Mouse (Mus musculus): ENCODE results near the gene Hist1h3e. TPM values are rescaled to one million over a fixed set of nuclear protein-coding genes. Genes with fewer than 3 reads are reported as not detected.
A peak's percentile ranks its signal among the peaks of the same experiment; 100 is the strongest.
"Not testable (repeated sequence)": the region's sequence is repeated elsewhere in the genome, so short reads cannot be mapped to it uniquely, and the experiment has no call there.

Hist1h3e gene
- polyA plus RNA-seq, 1 experiment = 36.8 TPM

GRCm38 (mm10) chr13:23603182-23603699, 41.1 kb upstream of the Hist1h3e start:
- TF ChIP-seq POLR2A (IDR thresholded peaks at IDR 0.05; ENCODE audit: low read depth, low read length) (no peak), CTCF (IDR thresholded peaks at IDR 0.05; ENCODE audit: extremely low read depth, insufficient read depth, insufficient read length, insufficient replicate concordance) (no peak)
- whole genome bisulfite sequencing = 81% methylated on average over 7 of the region's 7 CpGs

GRCm38 (mm10) chr13:23597957-23598356, 35.8 kb upstream of the Hist1h3e start:
- Histone ChIP-seq H3K4me3 (ENCODE audit: extremely low read depth, insufficient read depth, insufficient read length) (no peak overlapping the region), H3K36me3 (ENCODE audit: control insufficient read depth, insufficient read depth, low read length) (no peaks in the 10 kb centered on the region), H3K4me1 (ENCODE audit: control insufficient read depth, insufficient read depth, insufficient read length) (0 out of 2 replicates have a peak, but pooled peaks cover 1% of the 10 kb centered on the region), H3K27me3 (ENCODE audit: control insufficient read depth, insufficient read depth, low read length) (no peaks in the 10 kb centered on the region), H3K27ac (ENCODE audit: insufficient read depth, low read length) (no peak overlapping the region)
- peak; percentile 70; the same call in 1 of the 2 replicates for TF ChIP-seq CTCF (IDR thresholded peaks at IDR 0.05; ENCODE audit: extremely low read depth, insufficient read depth, insufficient read length, insufficient replicate concordance)
- TF ChIP-seq POLR2A (IDR thresholded peaks at IDR 0.05; ENCODE audit: low read depth, low read length) = no peak
- 9% methylated on average over 9 of the region's 9 CpGs for WGBS
- peak in 1 of 2 experiments; percentile 73 for DNase-seq (ENCODE audit: low read depth in 1 of 2, low spot score in 2 of 2)

More at GRCm38 (mm10) chr13:23603182-23603699, 41.1 kb upstream of the Hist1h3e start:
- Histone ChIP-seq H3K4me3 (ENCODE audit: extremely low read depth, insufficient read depth, insufficient read length) (no peak overlapping the region), H3K36me3 (ENCODE audit: control insufficient read depth, insufficient read depth, low read length) (no peaks in the 10 kb centered on the region), H3K27ac (ENCODE audit: insufficient read depth, low read length) (no peak overlapping the region), H3K27me3 (ENCODE audit: control insufficient read depth, insufficient read depth, low read length) (no peaks in the 10 kb centered on the region), H3K4me1 (ENCODE audit: control insufficient read depth, insufficient read depth, insufficient read length) (no peaks in the 10 kb centered on the region)
- DNase-seq (ENCODE audit: low read depth in 1 of 2, low spot score in 2 of 2) = no peak

- DNase-seq (ENCODE audit: low read depth in 1 of 2, low spot score in 2 of 2) = no peak
- Histone ChIP-seq H3K27ac (ENCODE audit: insufficient read depth, low read length) (no peak overlapping the region), H3K4me1 (ENCODE audit: control insufficient read depth, insufficient read depth, insufficient read length) (0 out of 2 replicates have a peak, but pooled peaks cover 2% of the 10 kb centered on the region), H3K27me3 (ENCODE audit: control insufficient read depth, insufficient read depth, low read length) (no peaks in the 10 kb centered on the region), H3K36me3 (ENCODE audit: control insufficient read depth, insufficient read depth, low read length) (no peaks in the 10 kb centered on the region), H3K4me3 (ENCODE audit: extremely low read depth, insufficient read depth, insufficient read length) (no peak overlapping the region)
- TF ChIP-seq CTCF (IDR thresholded peaks at IDR 0.05; ENCODE audit: extremely low read depth, insufficient read depth, insufficient read length, insufficient replicate concordance) (no peak), POLR2A (IDR thresholded peaks at IDR 0.05; ENCODE audit: low read depth, low read length) (no peak)
- WGBS = 85% methylated on average over 7 of the region's 7 CpGs
Measured at GRCm38 (mm10) chr13:23595622-23596372, 33.6 kb upstream of the Hist1h3e start.

- H3K36me3 ChIP-seq (ENCODE audit: control insufficient read depth, insufficient read depth, low read length) = no peaks in the 10 kb centered on the region
Measured at GRCm38 (mm10) chr13:23595185-23595584, 33.0 kb upstream of the Hist1h3e start.

GRCm38 (mm10) chr13:23593051-23593770, 31.0 kb upstream of the Hist1h3e start:
- TF ChIP-seq POLR2A (IDR thresholded peaks at IDR 0.05; ENCODE audit: low read depth, low read length) (no peak), CTCF (IDR thresholded peaks at IDR 0.05; ENCODE audit: extremely low read depth, insufficient read depth, insufficient read length, insufficient replicate concordance) (no peak)
- H3K36me3 ChIP-seq (ENCODE audit: control insufficient read depth, insufficient read depth, low read length) = no peaks in the 10 kb centered on the region
- H3K27me3 ChIP-seq (ENCODE audit: control insufficient read depth, insufficient read depth, low read length) = no peaks in the 10 kb centered on the region
- 23% methylated on average over 5 of the region's 5 CpGs for WGBS
- H3K4me1 ChIP-seq (ENCODE audit: control insufficient read depth, insufficient read depth, insufficient read length) = 0 out of 2 replicates have a peak, but pooled peaks cover 2% of the 10 kb centered on the region
- H3K27ac ChIP-seq (ENCODE audit: insufficient read depth, low read length) = no peak overlapping the region; the same call in 1 of the 2 replicates
- no peak overlapping the region for H3K4me3 ChIP-seq (ENCODE audit: extremely low read depth, insufficient read depth, insufficient read length)
- no peak for DNase-seq (ENCODE audit: low read depth in 1 of 2, low spot score in 2 of 2)

More at GRCm38 (mm10) chr13:23595185-23595584, 33.0 kb upstream of the Hist1h3e start:
- 78% methylated on average over 2 of the region's 2 CpGs for WGBS
- no peak for DNase-seq (ENCODE audit: low read depth in 1 of 2, low spot score in 2 of 2)
- Histone ChIP-seq H3K4me1 (ENCODE audit: control insufficient read depth, insufficient read depth, insufficient read length) (0 out of 2 replicates have a peak, but pooled peaks cover 2% of the 10 kb centered on the region), H3K27me3 (ENCODE audit: control insufficient read depth, insufficient read depth, low read length) (no peaks in the 10 kb centered on the region), H3K4me3 (ENCODE audit: extremely low read depth, insufficient read depth, insufficient read length) (no peak overlapping the region), H3K27ac (ENCODE audit: insufficient read depth, low read length) (no peak overlapping the region)
- TF ChIP-seq CTCF (IDR thresholded peaks at IDR 0.05; ENCODE audit: extremely low read depth, insufficient read depth, insufficient read length, insufficient replicate concordance) = no peak
- no peak for TF ChIP-seq POLR2A (IDR thresholded peaks at IDR 0.05; ENCODE audit: low read depth, low read length)

GRCm38 (mm10) chr13:23592614-23593013, 30.4 kb upstream of the Hist1h3e start:
- H3K4me3 ChIP-seq (ENCODE audit: extremely low read depth, insufficient read depth, insufficient read length) = no peak overlapping the region
- H3K36me3 ChIP-seq (ENCODE audit: control insufficient read depth, insufficient read depth, low read length) = no peaks in the 10 kb centered on the region
- TF ChIP-seq CTCF (IDR thresholded peaks at IDR 0.05; ENCODE audit: extremely low read depth, insufficient read depth, insufficient read length, insufficient replicate concordance) = no peak
- TF ChIP-seq POLR2A (IDR thresholded peaks at IDR 0.05; ENCODE audit: low read depth, low read length) = no peak
- no peak overlapping the region; the same call in 1 of the 2 replicates for H3K27ac ChIP-seq (ENCODE audit: insufficient read depth, low read length)
- DNase-seq (ENCODE audit: low read depth in 1 of 2, low spot score in 2 of 2) = no peak
- 0 out of 2 replicates have a peak, but pooled peaks cover 2% of the 10 kb centered on the region for H3K4me1 ChIP-seq (ENCODE audit: control insufficient read depth, insufficient read depth, insufficient read length)
- 66% methylated on average over 7 of the region's 7 CpGs for WGBS
- no peaks in the 10 kb centered on the region for H3K27me3 ChIP-seq (ENCODE audit: control insufficient read depth, insufficient read depth, low read length)

GRCm38 (mm10) chr13:23591886-23592285, 29.7 kb upstream of the Hist1h3e start:
- H3K27ac ChIP-seq (ENCODE audit: insufficient read depth, low read length); DNase-seq (ENCODE audit: low read depth in 1 of 2, low spot score in 2 of 2); H3K4me3 ChIP-seq (ENCODE audit: extremely low read depth, insufficient read depth, insufficient read length); H3K36me3 ChIP-seq (ENCODE audit: control insufficient read depth, insufficient read depth, low read length); H3K27me3 ChIP-seq (ENCODE audit: control insufficient read depth, insufficient read depth, low read length); H3K4me1 ChIP-seq (ENCODE audit: control insufficient read depth, insufficient read depth, insufficient read length): not testable (repeated sequence)
- WGBS = 90% methylated on average over 7 of the region's 7 CpGs

Measured in spleen, adult 2 months (tissue).